Mouse (Mus musculus) embryo, embryonic 10 days (tissue): ENCODE measurements at regions not wholly inside any gene's neighbourhood (a gene's known extent, or its start where the extent isn't known, plus 50 kb on each side); places are given as distances from the start of the nearest gene placed in this dataset.

Experiments used
- DNase-seq: peaks from one replicate; pipeline ENCODE4 v3.0.0-alpha.2; 2015; ENCODE audit warnings: low spot score

- no peak for DNase-seq
These were observed 1536.7 kb upstream of the Flrt2 start for GRCm38 (mm10) chr12:94155110-94155858.

- peak; percentile 3 for DNase-seq
These were observed 1509.7 kb upstream of the Flrt2 start for GRCm38 (mm10) chr12:94182358-94182757.

GRCm38 (mm10) chr12:94190620-94191081, 1501.4 kb upstream of the Flrt2 start:
- peak; percentile 65 for DNase-seq

DNA sequence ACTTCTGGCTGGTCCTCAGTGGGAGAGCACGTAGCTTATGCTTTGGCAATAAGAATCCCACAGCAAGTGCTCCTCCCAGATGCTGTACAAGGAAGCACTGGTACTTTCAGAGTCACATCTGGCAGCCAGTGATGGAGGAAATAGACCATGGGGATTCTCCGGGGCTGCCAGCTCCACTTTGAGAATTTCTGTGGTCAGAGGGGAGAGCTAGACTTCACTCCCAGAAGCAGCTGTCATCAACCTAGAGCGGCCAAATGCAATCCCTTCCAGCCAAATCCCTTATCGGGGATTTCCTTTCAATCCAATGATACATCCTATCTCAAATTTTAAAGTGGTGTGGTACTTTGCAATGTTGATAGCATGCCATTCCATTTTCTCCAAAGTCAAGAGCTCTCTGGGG, 1474.1 kb upstream of the Flrt2 start:
- DNase-seq: peak; percentile 5

- no peak for DNase-seq
These were observed 1462.1 kb upstream of the Flrt2 start for GRCm38 (mm10) chr12:94229894-94230293.

- no peak for DNase-seq
These were observed 1446.7 kb upstream of the Flrt2 start for GRCm38 (mm10) chr12:94245366-94245765.

- no peak for DNase-seq
These were observed 1444.7 kb upstream of the Flrt2 start for GRCm38 (mm10) chr12:94247362-94247761.

GRCm38 (mm10) chr12:94252957-94253633, 1438.9 kb upstream of the Flrt2 start:
- peak; percentile 87 for DNase-seq

DNA sequence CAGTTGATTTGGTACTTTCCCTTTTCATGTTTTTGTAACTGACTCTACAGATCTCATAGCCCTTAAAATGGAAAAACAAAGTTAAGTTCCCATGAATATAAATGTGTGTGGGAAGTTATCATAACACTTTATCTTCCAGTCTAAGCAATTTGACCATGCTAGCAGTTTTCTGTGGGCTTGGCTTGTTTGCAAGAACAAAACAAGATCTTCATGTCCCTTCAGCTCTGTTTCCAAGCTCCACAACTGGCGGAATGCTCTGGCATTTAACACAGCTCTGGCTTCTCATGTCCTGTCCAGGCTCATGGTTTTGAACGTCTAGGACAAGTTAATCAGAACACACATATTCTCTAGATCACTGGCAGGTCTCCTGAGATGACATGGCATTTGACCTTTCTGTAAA, 1411.1 kb upstream of the Flrt2 start:
- DNase-seq: no peak

DNA sequence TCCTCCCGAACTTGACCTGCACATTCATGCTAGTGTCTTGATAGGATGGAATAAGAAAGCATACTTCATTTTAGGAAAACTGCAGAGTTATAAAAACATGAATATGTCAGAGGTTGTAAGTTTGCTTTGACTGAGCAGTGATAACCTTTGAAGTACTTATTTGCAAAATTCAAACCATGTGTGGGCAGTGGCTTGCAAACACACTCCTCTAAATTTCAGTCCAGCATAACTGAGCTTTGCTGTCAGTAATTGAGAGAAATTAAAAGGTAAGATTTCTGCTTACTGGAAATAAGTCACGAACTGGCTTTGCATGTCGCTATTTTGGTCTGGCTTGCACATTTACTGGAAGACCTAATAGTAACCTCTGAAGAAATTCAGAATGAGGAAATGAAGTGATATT, 1409.1 kb upstream of the Flrt2 start:
- DNase-seq: no peak

DNA sequence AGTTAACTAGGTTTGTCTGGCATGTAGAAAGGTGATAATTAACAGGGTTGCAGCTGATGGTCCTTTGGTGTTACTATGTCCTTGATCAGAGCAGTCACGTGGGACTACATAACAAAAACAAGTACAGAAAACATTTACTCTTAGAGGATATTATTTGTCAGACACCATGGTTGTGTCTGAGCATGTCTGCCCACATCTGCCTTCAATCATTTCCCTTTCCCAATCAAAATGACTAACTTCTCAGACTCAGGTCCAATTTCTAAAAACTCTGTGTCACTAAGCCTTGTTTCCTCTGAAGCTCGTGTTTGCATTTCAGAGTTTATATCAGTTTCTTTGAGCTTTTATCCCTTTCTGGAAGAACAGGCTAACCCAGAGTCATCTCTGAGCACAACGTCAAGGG, 1408.5 kb upstream of the Flrt2 start:
- no peak for DNase-seq

- no peak for DNase-seq
These were observed 1394.2 kb upstream of the Flrt2 start for GRCm38 (mm10) chr12:94297864-94298263.

DNA sequence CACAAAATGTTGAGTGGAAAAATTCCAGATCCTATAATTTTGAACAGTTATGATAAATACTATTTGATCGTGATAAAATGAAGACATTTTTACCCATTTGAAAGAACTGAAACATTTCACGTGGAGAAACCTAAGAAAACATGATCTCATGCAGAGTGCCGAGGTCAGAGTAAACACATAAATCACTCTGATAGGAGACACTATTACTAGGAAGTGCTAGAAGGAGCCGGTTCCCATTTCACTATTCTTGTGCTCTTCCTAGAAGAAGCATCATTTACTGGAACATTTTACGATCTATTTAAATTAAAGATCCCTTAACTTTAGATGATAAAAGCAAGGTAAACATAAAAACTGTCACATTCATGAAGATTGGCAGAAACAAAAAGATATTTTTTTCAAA, 1359.7 kb upstream of the Flrt2 start:
- DNase-seq: peak; percentile 20

GRCm38 (mm10) chr12:94334671-94335070, 1357.4 kb upstream of the Flrt2 start:
- no peak for DNase-seq

DNA sequence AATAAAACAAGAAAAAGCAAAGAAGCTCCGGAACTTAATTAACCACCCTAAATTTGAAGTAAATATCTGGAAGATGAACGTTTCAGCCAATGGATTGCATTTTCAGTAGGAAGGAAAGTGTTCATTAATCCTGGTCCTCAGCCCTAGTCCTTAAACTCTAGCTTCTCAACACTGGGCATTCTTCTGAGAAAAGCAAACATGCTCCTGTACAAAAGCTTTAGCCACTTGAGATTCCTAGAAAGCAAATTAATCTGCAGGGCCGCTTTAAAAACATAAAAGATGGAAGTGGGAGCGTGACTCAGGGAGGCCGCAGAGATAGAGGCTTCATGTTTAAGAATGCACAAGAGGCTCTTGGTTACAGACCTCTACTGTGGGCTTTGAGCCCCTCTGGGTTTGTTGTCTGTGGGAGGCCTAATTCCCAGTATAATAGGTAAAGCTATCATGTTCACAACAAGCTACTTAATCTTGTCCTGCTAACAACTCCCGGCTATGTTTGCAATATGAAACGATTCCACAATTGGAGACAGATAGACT, 1342.3 kb upstream of the Flrt2 start:
- peak; percentile 4 for DNase-seq

- DNase-seq: no peak
These were observed 1327.8 kb upstream of the Flrt2 start for GRCm38 (mm10) chr12:94364269-94364668.

- no peak for DNase-seq
These were observed 1292.0 kb upstream of the Flrt2 start for GRCm38 (mm10) chr12:94399991-94400390.

GRCm38 (mm10) chr12:94420918-94421317, 1271.1 kb upstream of the Flrt2 start:
- peak; percentile 22 for DNase-seq

DNA sequence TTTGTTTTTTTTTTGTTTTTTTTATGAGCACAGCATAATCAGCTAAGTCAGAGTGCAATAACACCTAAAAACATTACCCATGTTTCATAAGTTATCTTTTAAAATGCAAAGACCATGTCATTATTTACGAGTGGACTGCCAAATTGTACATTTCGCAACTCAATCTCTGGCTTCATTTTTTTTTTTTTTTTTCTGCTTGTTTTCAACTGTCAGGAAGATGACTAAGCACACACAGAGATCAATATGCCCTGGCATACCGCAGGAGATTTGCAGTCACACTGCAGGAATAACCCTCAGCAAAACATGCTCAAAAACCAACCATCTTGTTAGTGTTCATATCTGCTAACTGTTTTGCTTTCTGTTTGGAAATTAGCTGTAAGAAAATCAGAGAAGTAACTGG, 1270.3 kb upstream of the Flrt2 start:
- DNase-seq: no peak

DNA sequence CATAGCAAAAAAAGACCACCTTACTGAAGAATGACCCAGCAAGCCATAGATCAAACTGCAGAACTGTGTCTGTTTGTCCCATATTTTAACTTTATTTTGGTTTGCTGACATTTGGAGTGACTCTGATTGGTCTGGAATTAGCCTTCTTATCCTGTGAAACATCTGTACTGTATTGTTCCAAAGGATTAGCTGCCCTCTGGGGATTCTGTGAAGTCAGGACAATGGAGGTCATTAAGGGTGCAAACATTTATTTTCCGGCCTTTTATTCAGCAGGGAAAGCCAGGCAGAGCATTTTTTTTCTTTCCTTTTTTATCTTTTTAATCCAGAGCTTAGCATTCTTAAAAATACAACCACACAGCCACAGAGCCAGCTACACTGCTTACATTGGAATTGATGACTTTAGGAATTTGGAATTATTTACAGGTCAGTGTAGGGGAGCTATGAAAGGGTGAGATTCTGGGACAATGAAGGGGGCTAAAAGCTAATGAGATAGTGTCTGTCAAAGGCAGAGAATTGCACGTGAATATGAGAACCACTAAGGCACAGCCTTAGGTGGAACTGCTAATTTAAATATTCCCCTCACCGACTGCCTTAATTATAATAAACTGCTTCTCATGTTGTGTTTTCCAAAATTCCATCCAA, 1267.6 kb upstream of the Flrt2 start:
- peak; percentile 49 for DNase-seq

GRCm38 (mm10) chr12:94449517-94449916, 1242.5 kb upstream of the Flrt2 start:
- DNase-seq: no peak

DNA sequence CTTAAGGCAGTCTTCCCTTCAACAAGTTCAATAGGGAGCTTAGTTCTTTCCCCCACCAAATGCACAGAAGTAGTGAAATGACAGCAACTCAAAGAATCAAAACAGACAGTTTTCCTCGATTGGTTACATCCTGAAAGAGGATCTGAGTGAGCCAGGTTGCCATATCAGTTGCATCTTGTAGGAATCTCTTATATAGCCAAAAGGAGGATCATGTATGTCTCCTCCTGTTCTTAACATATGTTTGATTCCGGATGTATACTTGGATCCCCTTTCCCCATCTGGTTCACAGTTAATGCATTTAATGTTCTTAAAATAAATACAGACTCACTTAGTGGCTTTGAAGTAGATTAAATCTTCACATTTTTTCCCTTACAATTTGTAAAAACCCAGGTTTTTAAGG, 1224.0 kb upstream of the Flrt2 start:
- DNase-seq: no peak

DNA sequence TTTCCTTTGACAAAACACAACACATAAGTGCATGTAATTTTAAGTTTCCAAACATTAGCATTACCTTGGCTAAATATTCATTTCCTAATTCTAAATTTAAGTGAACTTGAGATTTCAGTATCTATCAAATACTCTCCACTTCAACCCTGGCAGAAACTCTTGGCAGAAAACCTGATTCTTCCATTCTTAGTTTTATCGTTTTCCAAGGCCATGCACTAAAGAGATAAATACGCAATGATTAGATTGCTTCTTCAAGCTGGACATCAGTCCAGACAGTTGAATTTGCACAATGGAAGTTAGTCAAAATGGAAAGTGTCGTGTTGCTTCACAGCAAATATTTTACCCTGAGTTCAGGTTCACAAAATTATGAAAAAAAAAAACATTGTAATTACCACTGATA, 1223.4 kb upstream of the Flrt2 start:
- DNase-seq: no peak
